In the genomic region with DNA sequence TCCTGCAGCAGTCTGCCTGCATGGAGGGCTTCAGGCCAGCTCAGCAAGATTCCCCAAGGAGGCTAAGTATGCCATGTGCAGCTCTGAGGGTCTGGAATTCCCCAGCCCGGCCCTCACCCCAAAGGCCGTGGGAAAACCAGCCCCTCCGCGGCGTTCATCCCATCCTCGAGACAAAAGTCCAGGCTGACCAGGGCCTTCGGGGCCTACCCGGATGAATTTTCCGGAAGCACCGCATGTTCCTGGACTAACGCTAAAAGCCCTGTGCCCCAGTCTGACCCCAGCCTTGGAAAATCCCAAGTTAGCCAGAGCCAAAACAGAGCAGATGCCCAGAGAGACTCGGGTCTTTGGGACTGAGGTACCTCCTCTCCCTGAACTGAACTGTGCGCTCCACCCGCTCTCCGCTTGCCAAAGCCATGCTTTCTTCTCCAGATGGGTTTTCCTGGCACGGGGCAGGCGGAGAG, we compare ENCODE assay signal across 9 mouse cellular contexts. TPM values are rescaled to one million over a fixed set of nuclear protein-coding genes. Genes with fewer than 3 reads are reported as not detected.
DNase-seq lines count a peak whose midpoint lies in the region; ATAC-seq and TF ChIP-seq lines count a peak whose summit lies in the region.
"Had no signal": no experiment of that assay in that cellular context is flagged by ENCODE, and none has a peak within 500 bp of the region (broad histone marks: within the 10 kb centered on the region; RNA-seq: fewer than 3 reads in every experiment).

No protein-coding gene starts in this region.

- no peak for ATAC-seq in kidney, embryonic 16.5 days (ENCODE audit: low FRiP score, low TSS enrichment)
- no peak for ATAC-seq in embryonic facial prominence, embryonic 13.5 days (ENCODE audit: insufficient number of reproducible peaks, insufficient read depth, low FRiP score, low TSS enrichment, low read depth)
- no peak for ATAC-seq in kidney, postnatal 0 days (replicated peaks; ENCODE audit: low FRiP score, low read depth)

- H3K4me3 ChIP-seq in kidney, embryonic 16.5 days (ENCODE audit: low read length), result no peak overlapping the region
- no peak overlapping the region for H3K4me3 ChIP-seq in embryonic facial prominence, embryonic 13.5 days
- H3K4me3 ChIP-seq in kidney, postnatal 0 days (replicated peaks; ENCODE audit: low read depth, low read length), result no peak overlapping the region

- H3K9ac ChIP-seq in kidney, embryonic 16.5 days (replicated peaks; ENCODE audit: low read length), result no peak overlapping the region
- 0 out of 2 replicates have a peak overlapping the region, but pooled peaks have one; percentile 21 for H3K9ac ChIP-seq in embryonic facial prominence, embryonic 13.5 days
- no peak overlapping the region for H3K9ac ChIP-seq in kidney, postnatal 0 days (ENCODE audit: low read depth, low read length)

- H3K27me3 ChIP-seq in kidney, embryonic 16.5 days (ENCODE audit: insufficient read depth, low read length), result no peaks in the 10 kb centered on the region
- no peaks in the 10 kb centered on the region for H3K27me3 ChIP-seq in embryonic facial prominence, embryonic 13.5 days
- no peaks in the 10 kb centered on the region for H3K27me3 ChIP-seq in kidney, postnatal 0 days (ENCODE audit: insufficient read depth, low read length)

- DNase-seq in kidney, adult 11 months, result peak; percentile 19
- peak; percentile 77 for DNase-seq in cerebellum, adult 11-12 months
- no peak for DNase-seq in kidney, postnatal 0 days (ENCODE audit: low spot score)
- no peak for DNase-seq in retina, postnatal 1 day
- no peak for DNase-seq in layer of hippocampus, adult 8-10 months (ENCODE audit: low spot score in 2 of 2)
- no peak for DNase-seq in urinary bladder, postnatal 4 days (ENCODE audit: low spot score in 2 of 2)

- no peak overlapping the region for H3K4me2 ChIP-seq in kidney, embryonic 16.5 days (replicated peaks; ENCODE audit: low read depth, low read length)
- no peak overlapping the region for H3K4me2 ChIP-seq in embryonic facial prominence, embryonic 13.5 days
- no peak overlapping the region for H3K4me2 ChIP-seq in kidney, postnatal 0 days (ENCODE audit: low read length)

- no peaks in the 10 kb centered on the region for H3K9me3 ChIP-seq in kidney, embryonic 16.5 days (ENCODE audit: low read length)
- H3K9me3 ChIP-seq in embryonic facial prominence, embryonic 13.5 days, result no peaks in the 10 kb centered on the region
- no peaks in the 10 kb centered on the region for H3K9me3 ChIP-seq in kidney, postnatal 0 days (replicated peaks; ENCODE audit: low read length)

- no peak overlapping the region for H3K27ac ChIP-seq in kidney, embryonic 16.5 days (ENCODE audit: low read length)
- H3K27ac ChIP-seq in embryonic facial prominence, embryonic 13.5 days, result no peak overlapping the region
- peak overlapping the region; percentile 48; the same call in 1 of the 2 replicates for H3K27ac ChIP-seq in kidney, postnatal 0 days

- H3K4me1 ChIP-seq in kidney, embryonic 16.5 days (ENCODE audit: insufficient read depth, low read length), result peaks cover 15% of the 10 kb centered on the region; the same call in 1 of the 2 replicates
- peaks cover 45% of the 10 kb centered on the region for H3K4me1 ChIP-seq in embryonic facial prominence, embryonic 13.5 days
- peaks cover 13% of the 10 kb centered on the region for H3K4me1 ChIP-seq in kidney, postnatal 0 days (replicated peaks; ENCODE audit: insufficient read depth, low read length)

- H3K36me3 ChIP-seq in kidney, embryonic 16.5 days (ENCODE audit: insufficient read depth, low read length), result no peaks in the 10 kb centered on the region
- H3K36me3 ChIP-seq in embryonic facial prominence, embryonic 13.5 days, result no peaks in the 10 kb centered on the region
- no peaks in the 10 kb centered on the region for H3K36me3 ChIP-seq in kidney, postnatal 0 days (ENCODE audit: insufficient read depth, low read length)

- 74% methylated on average over 17 of the region's 17 CpGs for whole genome bisulfite sequencing in kidney, embryonic 16.5 days
- WGBS in embryonic facial prominence, embryonic 13.5 days, result 75% methylated on average over 17 of the region's 17 CpGs
- WGBS in kidney, postnatal 0 days, result 71% methylated on average over 17 of the region's 17 CpGs

- TF ChIP-seq CTCF in kidney, postnatal 0 days (IDR thresholded peaks at IDR 0.05; ENCODE audit: low read depth), result no peak

RNA-seq across cellular contexts. Expression of gene Rasa3, which starts 7.4 kb away (rescaled TPM):
- polyA plus RNA-seq in kidney, embryonic 16.5 days (2015; fragmentation: Nextera tagmentation; extraction: Ambion mirVana), result 23.8 and 28.2 TPM in 2 replicates
- 25.5 and 29.1 TPM in 2 replicates for polyA plus RNA-seq in embryonic facial prominence, embryonic 13.5 days (2015; fragmentation: Nextera tagmentation; extraction: Ambion mirVana)
- polyA plus RNA-seq in kidney, postnatal 0 days (2015; fragmentation: Nextera tagmentation; extraction: Ambion mirVana), result 14.0 and 15.6 TPM in 2 replicates
- total RNA-seq in layer of hippocampus, adult 8-10 months (2022), result 10 to 100 TPM; 62.7 to 74.3 (median 68.2) TPM

RNA-seq across cellular contexts. Expression of gene Cfap97d2, which starts 35.6 kb away (rescaled TPM):
- 0.19 TPM in 1 of 2 replicates, not detected in the other for polyA plus RNA-seq in kidney, embryonic 16.5 days (2015; fragmentation: Nextera tagmentation; extraction: Ambion mirVana)
- polyA plus RNA-seq in embryonic facial prominence, embryonic 13.5 days (2015; fragmentation: Nextera tagmentation; extraction: Ambion mirVana), result 0.15 TPM in 1 of 2 replicates, not detected in the other
- not detected in 2 replicates for polyA plus RNA-seq in kidney, postnatal 0 days (2015; fragmentation: Nextera tagmentation; extraction: Ambion mirVana)
- 1 to 10 TPM; 1.8 to 3.6 (median 2.7) TPM for total RNA-seq in layer of hippocampus, adult 8-10 months (2022)
- total RNA-seq: MEL had no signal

Comparison
In these comparisons a context has a peak if more than half of its experiments do, and no peak if none do; other contexts are left out.
1. DNase-seq: peak in kidney, adult 11 months (single experiment) and cerebellum, adult 11-12 months (single experiment); none in kidney, postnatal 0 days (single experiment), retina, postnatal 1 day (single experiment), layer of hippocampus, adult 8-10 months (0 of 2) and urinary bladder, postnatal 4 days (0 of 2).